ENCODE assay signal across 25 mouse cellular contexts in the genomic region with DNA sequence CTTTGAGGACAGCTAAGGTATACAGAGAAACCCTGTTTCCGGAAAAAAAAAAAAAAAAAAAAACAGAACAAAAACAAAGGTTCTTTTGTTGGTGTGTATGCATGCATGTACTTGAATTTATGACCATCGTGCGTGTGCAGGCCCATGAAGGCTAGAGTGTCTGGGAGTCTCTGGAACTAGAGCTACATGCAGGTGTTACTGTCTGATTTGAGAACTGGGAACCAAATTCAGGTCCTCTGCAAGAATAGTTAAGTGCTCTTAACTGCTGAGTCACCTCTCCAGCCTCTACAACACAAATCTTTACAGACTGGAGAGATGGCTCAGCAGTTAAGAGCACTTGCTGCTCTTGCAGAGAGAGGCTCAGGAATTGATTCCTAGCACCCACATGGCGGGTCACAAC. TPM values are rescaled to one million over a fixed set of nuclear protein-coding genes. Genes with fewer than 3 reads are reported as not detected.
"Had no signal": no experiment of that assay in that cellular context is flagged by ENCODE, and none has a peak within 500 bp of the region (broad histone marks: within the 10 kb centered on the region; RNA-seq: fewer than 3 reads in every experiment).

No protein-coding gene starts in this region.

- H3K9me3 ChIP-seq: liver, embryonic 15.5 days; lung, embryonic 15.5 days; megakaryocyte, embryonic 14.5 days; midbrain, embryonic 10.5 days; midbrain, embryonic 12.5 days; neural tube, embryonic 13.5 days; neural tube, embryonic 15.5 days had no signal

- H3K9ac ChIP-seq: liver, embryonic 15.5 days; liver, postnatal 0 days; lung, embryonic 15.5 days; midbrain, embryonic 12.5 days; neural tube, embryonic 13.5 days; neural tube, embryonic 15.5 days had no signal

- H3K27ac ChIP-seq: liver, embryonic 15.5 days; lung, embryonic 15.5 days; macrophage; midbrain, embryonic 10.5 days; midbrain, embryonic 12.5 days; neural tube, embryonic 13.5 days; neural tube, embryonic 15.5 days had no signal

- DNase-seq: liver, postnatal 0 days; lung, adult 2 months; lung, postnatal 14 days; midbrain, embryonic 14.5 days; retina, postnatal 1 day; right cerebral cortex, adult 18-20 months; right cerebral cortex, postnatal 25 days; right cerebral cortex, postnatal 4 days; spleen, adult 18-20 months; thymus, adult 2 months; thymus, postnatal 25 days; thymus, postnatal 4 days had no signal

- H3K4me3 ChIP-seq: liver, embryonic 15.5 days; lung, embryonic 15.5 days; megakaryocyte, embryonic 14.5 days; midbrain, embryonic 10.5 days; midbrain, embryonic 12.5 days; myocyte; neural tube, embryonic 13.5 days; neural tube, embryonic 15.5 days had no signal

- H3K4me2 ChIP-seq: liver, embryonic 15.5 days; lung, embryonic 15.5 days; midbrain, embryonic 12.5 days; neural tube, embryonic 13.5 days; neural tube, embryonic 15.5 days had no signal

- ATAC-seq: liver, postnatal 0 days; lung, postnatal 0 days; midbrain, embryonic 16.5 days had no signal

- H3K4me1 ChIP-seq: liver, embryonic 15.5 days; lung, embryonic 15.5 days; midbrain, embryonic 10.5 days; midbrain, embryonic 12.5 days; neural tube, embryonic 13.5 days; neural tube, embryonic 15.5 days had no signal

- H3K36me3 ChIP-seq: liver, embryonic 15.5 days; midbrain, embryonic 12.5 days; neural tube, embryonic 13.5 days; neural tube, embryonic 15.5 days had no signal

- H3K27me3 ChIP-seq: liver, embryonic 15.5 days; lung, embryonic 15.5 days; midbrain, embryonic 12.5 days; neural tube, embryonic 13.5 days; neural tube, embryonic 15.5 days had no signal

RNA-seq across cellular contexts. Expression of gene 1700016K19Rik, which starts 16.1 kb away (rescaled TPM):
- total RNA-seq: megakaryocyte progenitor cell, adult 5-6 weeks had no signal
- polyA plus RNA-seq: liver, embryonic 15.5 days; liver, postnatal 0 days; macrophage; neural tube, embryonic 11.5 days had no signal
